Mouse (Mus musculus): Measurements from ENCODE around the gene Apoo. TPM values are rescaled to one million over a fixed set of nuclear protein-coding genes. Genes with fewer than 3 reads are reported as not detected.

Gene Apoo
- total RNA-seq, 2 experiments from 2014 or later, result 56.2 to 75.8 TPM

Small RNA genes lying within 50 kb of the gene (microRNA-seq; reads per million reads assigned to microRNA genes)
- 0 reads per million in 2 experiments for gene Gm44477

Other genes starting within 250 kb of the Apoo start
- 10 to 100 TPM; 25.9 to 27.3 TPM for gene Zfx, start 243.4 kb upstream of the Apoo start, total RNA-seq (2021)
- 100 to 1,000 TPM; 124 to 175 TPM for gene Eif2s3x, start 154.3 kb upstream of the Apoo start, total RNA-seq (2021)
- gene Klhl15, start 132.5 kb upstream of the Apoo start, total RNA-seq (2021), result 10 to 100 TPM; 23.8 to 24.5 TPM
- gene Fam90a1b, start 340 bp upstream of the Apoo start, total RNA-seq (2021), result under 1 TPM; 0.13 to 0.23 TPM
- gene Maged1, start 175.0 kb downstream of the Apoo start, total RNA-seq (2021), result 100 to 1,000 TPM; 519 to 525 TPM

Data from layer of hippocampus, postnatal 10 days (tissue).